ENCODE assay signal across 9 mouse cellular contexts in the genomic region with DNA sequence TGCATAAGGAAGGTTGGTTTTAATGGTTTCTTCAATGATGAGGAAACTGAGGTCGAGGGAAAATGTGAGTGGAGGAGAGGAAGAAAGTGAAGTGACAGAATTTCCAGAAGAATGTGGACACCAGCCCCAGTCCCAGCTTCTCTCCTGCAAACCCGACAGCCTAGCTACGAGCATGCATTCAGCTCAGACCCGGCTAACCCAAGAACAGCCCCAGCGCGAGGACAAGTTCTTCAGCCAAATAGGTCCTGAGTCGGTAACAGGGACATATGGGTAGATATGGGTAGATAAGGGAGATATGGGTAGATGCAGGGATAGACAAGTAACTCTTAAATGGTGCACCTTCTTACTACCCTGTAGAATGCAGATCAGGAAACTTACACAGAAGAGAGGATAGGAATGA. TPM values are rescaled to one million over a fixed set of nuclear protein-coding genes. Genes with fewer than 3 reads are reported as not detected.
DNase-seq lines count a peak whose midpoint lies in the region; ATAC-seq lines count a peak whose summit lies in the region.
"Had no signal": no experiment of that assay in that cellular context is flagged by ENCODE, and none has a peak within 500 bp of the region (broad histone marks: within the 10 kb centered on the region; RNA-seq: fewer than 3 reads in every experiment).

No protein-coding gene starts in this region.

- H3K27ac ChIP-seq in heart, embryonic 11.5 days (ENCODE audit: low read depth, low read length), result no peak overlapping the region
- H3K27ac ChIP-seq in embryonic facial prominence, embryonic 11.5 days (replicated peaks; ENCODE audit: low read depth, low read length), result no peak overlapping the region
- no peak overlapping the region for H3K27ac ChIP-seq in hindbrain, embryonic 16.5 days (ENCODE audit: low read depth, low read length)
- H3K27ac ChIP-seq in midbrain, embryonic 13.5 days, result no peak overlapping the region

- H3K4me2 ChIP-seq in heart, embryonic 11.5 days, result peak overlapping the region; percentile 74
- peak overlapping the region; percentile 72 for H3K4me2 ChIP-seq in embryonic facial prominence, embryonic 11.5 days (ENCODE audit: low read depth, low read length)
- peak overlapping the region; percentile 24 for H3K4me2 ChIP-seq in hindbrain, embryonic 16.5 days (ENCODE audit: low read length)
- H3K4me2 ChIP-seq in midbrain, embryonic 13.5 days (replicated peaks), result peak overlapping the region; percentile 73

- H3K36me3 ChIP-seq in heart, embryonic 11.5 days (ENCODE audit: control insufficient read depth, insufficient read depth, low read length), result no peaks in the 10 kb centered on the region
- H3K36me3 ChIP-seq in embryonic facial prominence, embryonic 11.5 days (replicated peaks; ENCODE audit: control insufficient read depth, insufficient read depth, low read depth, low read length), result no peaks in the 10 kb centered on the region
- H3K36me3 ChIP-seq in hindbrain, embryonic 16.5 days (ENCODE audit: control insufficient read depth, insufficient read depth, low read length), result no peaks in the 10 kb centered on the region
- no peaks in the 10 kb centered on the region for H3K36me3 ChIP-seq in midbrain, embryonic 13.5 days

- H3K27me3 ChIP-seq in heart, embryonic 11.5 days (ENCODE audit: control insufficient read depth, insufficient read depth, low read length), result no peaks in the 10 kb centered on the region
- H3K27me3 ChIP-seq in embryonic facial prominence, embryonic 11.5 days (ENCODE audit: control insufficient read depth, insufficient read depth, low read length), result no peaks in the 10 kb centered on the region
- H3K27me3 ChIP-seq in hindbrain, embryonic 16.5 days (replicated peaks; ENCODE audit: control insufficient read depth, insufficient read depth, low read length), result no peaks in the 10 kb centered on the region
- H3K27me3 ChIP-seq in midbrain, embryonic 13.5 days, result peaks cover 8% of the 10 kb centered on the region; the same call in 1 of the 2 replicates

- peak overlapping the region; percentile 74 for H3K4me3 ChIP-seq in heart, embryonic 11.5 days (ENCODE audit: low read depth, low read length)
- peak overlapping the region; percentile 65; the same call in 1 of the 2 replicates for H3K4me3 ChIP-seq in embryonic facial prominence, embryonic 11.5 days (ENCODE audit: low read depth, low read length)
- H3K4me3 ChIP-seq in hindbrain, embryonic 16.5 days (ENCODE audit: low read length), result no peak overlapping the region
- H3K4me3 ChIP-seq in midbrain, embryonic 13.5 days (replicated peaks), result peak overlapping the region; percentile 62

- ATAC-seq in heart, embryonic 11.5 days (replicated peaks; ENCODE audit: insufficient number of reproducible peaks, low FRiP score, low TSS enrichment), result no peak
- no peak for ATAC-seq in embryonic facial prominence, embryonic 11.5 days (replicated peaks; ENCODE audit: insufficient number of reproducible peaks, low FRiP score, low TSS enrichment, low read depth)
- ATAC-seq in hindbrain, embryonic 16.5 days, result no peak
- ATAC-seq in midbrain, embryonic 13.5 days, result no peak
- ATAC-seq in monocyte, adult 5-6 weeks (replicated peaks; ENCODE audit: insufficient number of reproducible peaks, low FRiP score, low TSS enrichment, poor library complexity, severe bottlenecking), result no peak

- 62% methylated on average over 7 of the region's 7 CpGs for WGBS in heart, embryonic 11.5 days (ENCODE audit: insufficient replicate concordance)
- WGBS in embryonic facial prominence, embryonic 11.5 days, result 84% methylated on average over 7 of the region's 7 CpGs
- whole genome bisulfite sequencing in hindbrain, embryonic 16.5 days, result 76% methylated on average over 7 of the region's 7 CpGs
- WGBS in midbrain, embryonic 13.5 days, result 75% methylated on average over 7 of the region's 7 CpGs

- H3K9ac ChIP-seq in heart, embryonic 11.5 days (ENCODE audit: low read depth, low read length), result no peak overlapping the region
- no peak overlapping the region for H3K9ac ChIP-seq in embryonic facial prominence, embryonic 11.5 days (replicated peaks; ENCODE audit: low read length)
- H3K9ac ChIP-seq in hindbrain, embryonic 16.5 days (ENCODE audit: low read depth, low read length), result no peak overlapping the region
- H3K9ac ChIP-seq in midbrain, embryonic 13.5 days (replicated peaks), result no peak overlapping the region

- peaks cover 49% of the 10 kb centered on the region for H3K4me1 ChIP-seq in heart, embryonic 11.5 days (ENCODE audit: control insufficient read depth, insufficient read depth, low read length)
- peaks cover 5% of the 10 kb centered on the region for H3K4me1 ChIP-seq in embryonic facial prominence, embryonic 11.5 days (ENCODE audit: control insufficient read depth, insufficient read depth, low read length)
- peaks cover 19% of the 10 kb centered on the region for H3K4me1 ChIP-seq in hindbrain, embryonic 16.5 days (ENCODE audit: control insufficient read depth, insufficient read depth, low read depth, low read length)
- H3K4me1 ChIP-seq in midbrain, embryonic 13.5 days (replicated peaks), result peaks cover 41% of the 10 kb centered on the region

- no peak for DNase-seq in heart, adult 9 months (ENCODE audit: low spot score in 2 of 2)
- DNase-seq in embryonic facial prominence, embryonic 11.5 days (ENCODE audit: low spot score), result no peak
- DNase-seq in thymus, adult 18-20 months, result no peak
- no peak for DNase-seq in frontal cortex, postnatal 14 days (ENCODE audit: low spot score in 2 of 2)
- DNase-seq: left cerebral cortex, postnatal 4 days had no signal

- H3K9me3 ChIP-seq in heart, embryonic 11.5 days (replicated peaks; ENCODE audit: control insufficient read depth, low read length), result no peaks in the 10 kb centered on the region
- H3K9me3 ChIP-seq in embryonic facial prominence, embryonic 11.5 days (replicated peaks; ENCODE audit: control insufficient read depth, low read length), result no peaks in the 10 kb centered on the region
- no peaks in the 10 kb centered on the region for H3K9me3 ChIP-seq in hindbrain, embryonic 16.5 days (ENCODE audit: control insufficient read depth, low read length)
- H3K9me3 ChIP-seq in midbrain, embryonic 13.5 days, result no peaks in the 10 kb centered on the region

RNA-seq across cellular contexts. Expression of a gene that starts 1.4 kb away (rescaled TPM):
- 6.1 and 7.1 TPM in 2 replicates for polyA plus RNA-seq in heart, embryonic 11.5 days (2014; fragmentation: Nextera tagmentation; extraction: Ambion mirVana)
- 8.7 and 9.0 TPM in 2 replicates for polyA plus RNA-seq in embryonic facial prominence, embryonic 11.5 days (2014; fragmentation: Nextera tagmentation; extraction: Ambion mirVana)
- 1.6 and 2.5 TPM in 2 replicates for polyA plus RNA-seq in hindbrain, embryonic 16.5 days (2015; fragmentation: Nextera tagmentation; extraction: Ambion mirVana)
- 2.2 and 2.5 TPM in 2 replicates for polyA plus RNA-seq in midbrain, embryonic 13.5 days (2015; fragmentation: Nextera tagmentation; extraction: Ambion mirVana)
- 1.1 to 4.7 TPM (median 2.1 TPM) in 3 replicates for total RNA-seq in monocyte, adult 5-6 weeks (2017)

Comparison
In these comparisons a context has a peak if more than half of its experiments do, and no peak if none do; other contexts are left out.
1. H3K4me2 ChIP-seq: peak in every context shown above with its lines; median percentile 74 in heart, embryonic 11.5 days; 73 in midbrain, embryonic 13.5 days; 72 in embryonic facial prominence, embryonic 11.5 days; 24 in hindbrain, embryonic 16.5 days.